Mouse (Mus musculus) bone marrow, adult 2 months (tissue): ENCODE data around the gene Tsen15. TPM values are rescaled to one million over a fixed set of nuclear protein-coding genes. Genes with fewer than 3 reads are reported as not detected.

Source experiments
- H3K27ac ChIP-seq: fragments of 200-500 bp; 2 replicates; pipeline ENCODE4 v1.5.1; 2012; ENCODE audit warnings: low read depth, mild to moderate bottlenecking, control low read depth, inconsistent platforms, low read length; ENCODE audit not compliant: control insufficient read depth, poor library complexity, insufficient read depth
- H3K4me1 ChIP-seq: fragments of 200-500 bp; 2 replicates; pipeline ENCODE4 v1.6.1; 2011; ENCODE audit warnings: low read length; ENCODE audit not compliant: control insufficient read depth, insufficient read depth
- H3K4me3 ChIP-seq: fragments of 200-500 bp; replicated peaks from 2 replicates; pipeline ENCODE3; 2011; ENCODE audit warnings: mild to moderate bottlenecking, low read depth, low read length, control low read depth; ENCODE audit not compliant: control insufficient read depth
- CTCF ChIP-seq: fragments of 200-500 bp; IDR thresholded peaks from 2 replicates; pipeline ENCODE4 v1.5.1; 2011; ENCODE audit warnings: low read length, control low read depth; ENCODE audit not compliant: control insufficient read depth, insufficient read depth
- POLR2A ChIP-seq: fragments of 200-500 bp; IDR thresholded peaks from 2 replicates; pipeline ENCODE4 v1.6.1; 2011; ENCODE audit warnings: low read depth, mild to moderate bottlenecking, control low read depth, low read length, borderline replicate concordance; ENCODE audit not compliant: control insufficient read depth
- WGBS: fragments of 180-500 bp; shearing (Covaris S2); methylation state at CpG from one replicate; pipeline ENCODE4 v1.1.7; 2018; 5-methylcytosine and 5-hydroxymethylcytosine counted together
- polyA plus RNA-seq: library from polyadenylated mRNA; stranded (reverse); fragments of >200 nt; gene quantifications from 2 replicates; pipeline ENCODE4 v1.2.4, GENCODE M21; 2011; ENCODE audit warnings: low replicate concordance; ENCODE audit not compliant: missing spikeins, insufficient read depth, insufficient read length

Gene Tsen15
- polyA plus RNA-seq, 1 experiment: 15.5 TPM

DNA sequence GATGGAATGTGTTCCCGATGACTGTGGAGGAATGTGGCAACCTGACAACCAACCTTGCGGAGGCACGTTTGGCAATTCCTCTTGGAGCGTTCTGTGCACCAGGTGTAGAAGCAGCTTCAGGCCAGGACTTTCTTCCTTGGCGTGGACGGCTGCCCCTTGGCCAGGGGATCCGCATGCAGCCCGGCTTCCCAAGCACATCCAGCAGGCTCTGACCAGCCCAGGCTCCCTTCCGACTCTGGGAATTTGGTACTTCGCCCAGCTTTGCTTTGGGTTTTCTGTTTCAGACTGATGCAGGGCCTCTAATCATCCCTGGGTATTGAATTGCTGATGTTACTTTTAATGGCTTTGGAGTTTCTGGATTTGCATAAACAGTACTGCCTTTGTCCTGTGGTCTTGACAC, 28.0 kb upstream of the Tsen15 start:
- no peaks in the 10 kb centered on the region for H3K4me1 ChIP-seq
- TF ChIP-seq CTCF (no peak), POLR2A (no peak)
- H3K27ac ChIP-seq: no peak overlapping the region
- WGBS: 89% methylated on average over 10 of the region's 10 CpGs
- H3K4me3 ChIP-seq: no peak overlapping the region

DNA sequence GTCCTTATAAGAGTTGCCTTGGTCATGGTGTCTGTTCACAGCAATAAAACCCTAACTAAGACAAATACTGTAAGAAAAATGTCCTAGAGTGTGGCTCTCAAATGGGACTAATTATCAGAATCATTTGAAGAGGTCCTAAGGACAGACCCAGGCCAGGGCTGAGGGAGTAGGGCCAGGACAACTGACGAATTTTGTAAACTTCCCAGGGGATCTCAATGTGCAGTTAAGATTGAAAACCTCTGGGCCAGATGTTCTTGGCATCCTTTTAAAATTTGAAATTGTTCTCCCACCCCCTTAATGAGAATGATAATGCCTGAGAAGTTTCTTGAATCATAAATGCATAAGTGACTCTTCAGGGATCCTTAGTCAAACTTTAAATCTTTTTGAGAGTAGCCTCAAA, 27.5 kb upstream of the Tsen15 start:
- 74% methylated on average over 1 of the region's 1 CpGs for WGBS
- no peak overlapping the region for H3K27ac ChIP-seq
- TF ChIP-seq CTCF (no peak), POLR2A (no peak)
- H3K4me3 ChIP-seq: no peak overlapping the region
- no peaks in the 10 kb centered on the region for H3K4me1 ChIP-seq

- WGBS: 84% methylated on average over 2 of the region's 2 CpGs
Observed at GRCm38 (mm10) chr1:152413116-152413515, 26.6 kb upstream of the Tsen15 start.

GRCm38 (mm10) chr1:152410657-152411056, 24.2 kb upstream of the Tsen15 start:
- Histone ChIP-seq H3K4me3 (no peak overlapping the region), H3K27ac (no peak overlapping the region), H3K4me1 (no peaks in the 10 kb centered on the region)
- WGBS: 84% methylated on average over 3 of the region's 3 CpGs
- no peak for TF ChIP-seq POLR2A
- TF ChIP-seq CTCF: no peak

More at GRCm38 (mm10) chr1:152413116-152413515, 26.6 kb upstream of the Tsen15 start:
- no peak for TF ChIP-seq CTCF
- Histone ChIP-seq H3K4me3 (no peak overlapping the region), H3K4me1 (no peaks in the 10 kb centered on the region), H3K27ac (no peak overlapping the region)

DNA sequence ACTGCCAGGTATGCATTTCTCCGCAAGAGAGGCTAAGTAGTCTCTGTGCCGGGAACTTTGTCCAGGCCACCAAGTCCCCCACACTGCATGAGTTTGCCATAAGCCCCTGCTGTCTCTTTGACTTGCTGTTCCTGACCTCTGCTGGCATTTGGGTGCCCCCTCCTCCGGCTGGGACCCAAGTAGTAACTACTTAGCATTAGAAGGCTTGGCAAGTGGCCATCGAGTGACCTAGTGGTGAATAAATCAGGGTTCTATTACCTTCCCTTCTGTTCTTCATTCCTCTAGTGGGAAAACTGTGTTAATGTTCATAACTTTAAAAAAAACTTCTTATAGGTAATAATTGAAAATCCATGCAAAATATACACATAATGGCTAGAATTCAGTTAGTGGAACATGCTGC, 22.9 kb upstream of the Tsen15 start:
- 73% methylated on average over 4 of the region's 4 CpGs for WGBS
- Histone ChIP-seq H3K27ac (no peak overlapping the region), H3K4me3 (no peak overlapping the region), H3K4me1 (no peaks in the 10 kb centered on the region)
- no peak for TF ChIP-seq POLR2A
- no peak for TF ChIP-seq CTCF

- 52% methylated on average over 22 of the region's 22 CpGs for WGBS
- H3K27ac ChIP-seq: no peak overlapping the region
- H3K4me3 ChIP-seq: no peak overlapping the region
- no peak for TF ChIP-seq CTCF
- no peak for TF ChIP-seq POLR2A
- H3K4me1 ChIP-seq: no peaks in the 10 kb centered on the region
Observed at GRCm38 (mm10) chr1:152407021-152407946, 20.8 kb upstream of the Tsen15 start.

DNA sequence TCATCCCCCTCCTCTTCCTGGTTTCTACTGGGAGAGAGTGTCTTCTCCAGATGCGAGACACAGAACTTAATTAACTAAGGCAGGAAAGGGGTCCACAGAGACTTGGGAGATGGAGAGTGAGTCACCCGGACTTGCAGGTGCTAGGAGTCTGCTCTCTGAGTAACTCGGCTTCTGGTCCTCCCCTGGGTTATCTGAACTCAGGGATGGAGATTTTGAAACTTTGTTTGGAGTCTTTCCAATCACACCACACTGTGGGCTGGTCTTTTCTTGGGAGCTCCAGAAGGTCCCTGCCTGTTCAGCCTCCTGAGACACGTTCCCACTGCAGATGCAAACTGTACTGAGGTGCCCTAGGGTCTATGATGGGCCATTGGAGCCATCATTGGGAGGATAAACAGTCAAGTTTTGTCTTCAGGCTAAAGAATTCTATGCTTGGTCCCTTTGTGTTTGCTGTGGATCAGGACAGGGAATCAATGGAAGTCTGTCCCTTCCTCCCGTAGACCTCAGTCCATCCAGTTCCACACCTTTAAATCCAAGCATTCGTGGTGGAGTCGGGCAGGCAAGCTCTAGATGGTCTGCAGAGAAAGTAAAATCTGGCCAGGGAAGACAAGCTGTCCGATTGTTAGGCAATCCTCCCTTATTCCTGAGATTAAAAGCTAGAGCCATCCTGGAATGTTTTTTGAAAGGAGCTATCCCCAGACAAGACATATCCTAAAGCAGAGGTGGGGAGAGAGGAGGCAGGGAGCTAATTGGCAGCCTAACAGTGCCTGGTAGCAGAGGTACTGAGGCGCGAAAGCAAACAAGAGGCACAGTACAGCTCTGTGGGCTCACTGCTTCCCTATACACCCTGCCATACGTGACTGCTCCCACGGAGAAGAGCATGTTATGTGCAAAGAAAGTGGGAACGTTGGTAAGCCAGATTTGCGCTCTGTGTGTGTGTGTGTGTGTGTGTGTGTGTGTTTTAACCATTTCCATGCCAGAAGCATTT, 14.4 kb upstream of the Tsen15 start:
- Histone ChIP-seq H3K4me1 (no peaks in the 10 kb centered on the region), H3K4me3 (no peak overlapping the region), H3K27ac (no peak overlapping the region)
- TF ChIP-seq CTCF (no peak), POLR2A (no peak)
- WGBS: 26% methylated on average over 14 of the region's 14 CpGs

DNA sequence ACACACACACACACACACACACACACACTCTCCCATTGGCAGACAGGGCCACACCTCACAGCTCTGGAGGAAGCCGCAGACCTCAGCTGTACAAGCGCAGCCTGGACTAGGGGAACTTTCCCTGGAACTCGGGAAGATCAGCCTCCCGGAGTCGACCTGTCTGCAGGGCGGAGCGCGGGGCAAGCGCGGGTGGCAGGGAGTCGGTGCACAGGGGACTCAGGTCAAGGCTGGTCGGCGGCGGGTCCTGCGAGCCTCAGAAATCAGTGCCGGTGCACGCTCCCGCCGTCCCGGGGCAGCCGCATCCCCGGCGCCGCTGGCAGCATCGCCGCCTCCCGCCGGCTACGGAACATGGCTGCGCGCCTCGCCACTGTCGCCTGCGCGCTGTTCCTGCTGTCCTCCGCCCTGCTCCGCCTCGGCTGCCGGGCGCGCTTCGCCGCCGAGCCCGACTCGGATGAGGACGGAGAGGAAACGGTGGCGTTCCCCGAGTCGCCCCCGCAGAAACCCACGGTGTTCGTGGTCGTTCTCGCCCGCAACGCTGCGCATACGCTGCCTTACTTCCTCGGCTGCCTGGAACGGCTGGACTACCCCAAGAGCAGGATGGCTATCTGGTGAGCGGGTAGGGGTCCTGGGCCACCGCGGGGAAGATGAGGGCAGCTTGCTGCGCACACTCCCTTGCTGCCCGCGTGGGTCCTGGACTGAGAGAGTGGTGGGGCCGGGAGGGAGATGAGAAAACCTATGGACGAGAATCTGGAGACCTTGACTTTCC, 13.5 kb upstream of the Tsen15 start, which contains the start of gene Colgalt2:
Gene Colgalt2 (plus strand): TSS at position 41 of the 766 bp plus-strand sequence.
- H3K4me3 ChIP-seq: no peak within 1 kb of the TSS
- H3K27ac ChIP-seq: no peak within 1 kb of the TSS
- no peak for TF ChIP-seq POLR2A
- 1% methylated on average over 68 of the region's 70 CpGs for WGBS
- H3K4me1 ChIP-seq: no peaks in the 10 kb centered on the region
